Mouse (Mus musculus) midbrain, embryonic 14.5 days (tissue): ENCODE measurements around the gene Irak3. TPM values are rescaled to one million over a fixed set of nuclear protein-coding genes. Genes with fewer than 3 reads are reported as not detected.

Experiments
- ATAC-seq: fragments of 200-750 bp; cut with Nextera tagmentation; 2 replicates; pipeline ENCODE4 v1.8.0; 2017; ENCODE audit warnings: moderate number of reproducible peaks, moderate library complexity; ENCODE audit not compliant: low FRiP score, low TSS enrichment
- DNase-seq: peaks from one replicate; pipeline ENCODE4 v3.0.0-alpha.2; 2015
- H3K27ac ChIP-seq: fragments of 300-500 bp; sonication (generic); replicated peaks from 2 replicates; pipeline ENCODE4 v1.5.1; 2014; ENCODE audit warnings: mild to moderate bottlenecking, low read depth, low read length, moderate library complexity
- H3K27me3 ChIP-seq: fragments of 300-500 bp; sonication (generic); 2 replicates; pipeline ENCODE4 v1.6.1; 2014; ENCODE audit warnings: low read length, control low read depth, mixed read lengths; ENCODE audit not compliant: control insufficient read depth, insufficient read depth
- H3K36me3 ChIP-seq: fragments of 300-500 bp; sonication (generic); 2 replicates; pipeline ENCODE4 v1.6.1; 2014; ENCODE audit warnings: low read length, control low read depth; ENCODE audit not compliant: control insufficient read depth, insufficient read depth
- H3K4me1 ChIP-seq: fragments of 300-500 bp; sonication (generic); 2 replicates; pipeline ENCODE4 v1.6.1; 2014; ENCODE audit warnings: mild to moderate bottlenecking, antibody characterized with exemption, low read length, control low read depth; ENCODE audit not compliant: control insufficient read depth, insufficient read depth
- H3K4me2 ChIP-seq: fragments of 300-500 bp; sonication (generic); 2 replicates; pipeline ENCODE4 v1.6.1; 2014; ENCODE audit warnings: mild to moderate bottlenecking, low read length, moderate library complexity
- H3K4me3 ChIP-seq: fragments of 300-500 bp; sonication (generic); replicated peaks from 2 replicates; pipeline ENCODE4 v1.5.1; 2014; ENCODE audit warnings: low read depth, low read length
- H3K9ac ChIP-seq: fragments of 300-500 bp; sonication (generic); replicated peaks from 2 replicates; pipeline ENCODE4 v1.6.1; 2014; ENCODE audit warnings: mild to moderate bottlenecking, low read length, moderate library complexity
- H3K9me3 ChIP-seq: fragments of 300-500 bp; sonication (generic); 2 replicates; pipeline ENCODE4 v1.6.1; 2016; ENCODE audit warnings: low read length, control low read depth, mixed read lengths; ENCODE audit not compliant: control insufficient read depth
- WGBS: fragments of 180-500 bp; shearing (Covaris S2); extraction: QIAGEN DNeasy Blood & Tissue Kit; methylation state at CpG from one replicate; pipeline ENCODE4 v1.1.7; 2014; 5-methylcytosine and 5-hydroxymethylcytosine counted together
- polyA plus RNA-seq: library from polyadenylated mRNA; unstranded; fragments of >200 nt; fragmentation: Nextera tagmentation; extraction: Ambion mirVana; gene quantifications from 2 replicates; pipeline ENCODE4 v1.2.1, GENCODE M21; 2014

The Irak3 gene
- polyA plus RNA-seq, 1 experiment from 2014 or later, result 0.45 TPM

DNA sequence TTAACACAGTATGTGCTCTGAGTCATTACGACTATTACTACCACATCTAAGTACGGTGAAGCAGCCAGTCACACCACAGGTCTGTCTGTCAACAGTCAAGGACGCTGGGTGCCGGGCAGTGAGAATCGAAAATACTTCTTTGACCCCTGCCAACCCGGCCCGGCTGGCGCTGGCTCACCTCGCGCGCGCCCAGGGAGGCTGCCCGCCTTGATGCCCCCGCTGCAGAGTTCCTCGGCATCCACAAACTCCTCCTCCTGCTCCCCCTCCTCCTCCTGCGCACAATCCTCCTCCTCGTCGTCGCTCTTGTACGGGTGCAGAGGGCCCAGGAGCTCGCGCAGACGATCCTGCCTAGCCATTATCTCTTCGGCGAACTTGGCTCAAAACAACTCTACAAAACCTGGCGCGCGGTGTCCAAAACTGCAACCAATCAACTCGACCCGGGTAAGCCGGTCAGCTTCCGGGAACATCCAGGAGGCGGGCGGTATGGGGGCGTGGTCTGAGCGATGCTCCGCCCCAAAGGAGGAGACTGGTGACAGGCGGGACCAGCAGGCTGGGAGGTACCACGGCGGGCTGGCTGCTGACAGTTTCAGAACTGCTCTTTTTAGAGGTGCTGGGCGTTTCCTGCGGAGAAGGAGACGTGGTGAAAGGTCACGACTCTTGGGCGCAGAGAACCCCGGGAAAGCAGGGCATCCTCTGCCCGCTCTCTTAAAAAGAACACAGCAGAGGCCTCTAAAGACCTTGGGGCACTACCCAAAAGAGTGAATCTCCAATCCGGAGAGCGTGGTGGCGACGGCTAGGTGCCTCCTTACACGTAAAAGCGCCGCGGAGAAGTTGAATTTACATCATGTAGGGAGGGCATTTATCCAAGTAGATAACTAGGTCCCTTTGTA, 89.2 kb downstream of the Irak3 start, which contains the start of gene Helb:
Helb (minus strand) TSS at position 481 of the 890 bp plus-strand sequence.
- peak within 1 kb of the TSS; percentile 81 for H3K4me2 ChIP-seq
- 0 out of 2 replicates have a peak, but pooled peaks cover 3% of the 10 kb centered on the region for H3K4me1 ChIP-seq
- H3K27ac ChIP-seq, result no peak within 1 kb of the TSS; the same call in 1 of the 2 replicates
- H3K27me3 ChIP-seq, result no peaks in the 10 kb centered on the region
- peak within 1 kb of the TSS; percentile 55 for H3K9ac ChIP-seq
- no peaks in the 10 kb centered on the region for H3K9me3 ChIP-seq
- no peaks in the 10 kb centered on the region for H3K36me3 ChIP-seq
- peak within 1 kb of the TSS; percentile 63 for H3K4me3 ChIP-seq
- peak; percentile 98 for ATAC-seq
- peak; percentile 96 for DNase-seq
- under 1% methylated on average over 55 of the region's 55 CpGs for WGBS

DNA sequence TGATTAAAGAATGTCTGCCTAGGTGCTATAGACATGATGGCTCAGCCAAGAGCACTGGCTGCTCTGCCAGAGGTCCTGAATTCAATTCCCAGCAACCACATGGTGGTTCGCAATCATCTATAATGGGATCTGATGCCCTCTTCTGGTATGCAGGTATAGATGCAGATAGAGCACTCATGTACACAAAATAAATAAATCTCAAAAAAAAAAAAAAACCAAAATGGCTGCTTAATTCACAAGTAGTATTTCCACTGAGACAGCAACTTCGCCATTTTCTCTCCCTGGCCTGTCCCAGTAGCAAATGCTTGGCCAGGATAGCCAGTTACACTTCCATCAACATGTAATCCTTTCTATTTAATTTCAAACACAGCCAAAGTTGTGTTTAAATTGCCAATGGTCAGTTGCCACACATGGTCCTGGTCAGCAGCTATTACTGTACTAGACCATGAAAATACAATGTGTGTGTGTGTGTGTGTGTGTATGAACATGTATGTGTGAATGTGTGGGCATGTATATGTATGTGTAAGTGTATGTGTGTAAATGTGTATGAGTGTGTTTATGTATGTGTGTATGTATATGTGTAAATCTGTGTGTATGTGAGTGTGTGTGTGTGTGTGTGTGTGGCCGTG, 90.1 kb downstream of the Irak3 start:
- 0 out of 2 replicates have a peak, but pooled peaks cover 3% of the 10 kb centered on the region for H3K4me1 ChIP-seq
- H3K4me3 ChIP-seq, result peak overlapping the region; percentile 63
- WGBS, result 80% methylated on average over 3 of the region's 3 CpGs
- ATAC-seq (no peak), DNase-seq (no peak)
- no peaks in the 10 kb centered on the region for H3K36me3 ChIP-seq
- no peak overlapping the region for H3K27ac ChIP-seq
- no peak overlapping the region for H3K9ac ChIP-seq
- H3K9me3 ChIP-seq, result no peaks in the 10 kb centered on the region
- peak overlapping the region; percentile 81 for H3K4me2 ChIP-seq
- H3K27me3 ChIP-seq, result no peaks in the 10 kb centered on the region

DNA sequence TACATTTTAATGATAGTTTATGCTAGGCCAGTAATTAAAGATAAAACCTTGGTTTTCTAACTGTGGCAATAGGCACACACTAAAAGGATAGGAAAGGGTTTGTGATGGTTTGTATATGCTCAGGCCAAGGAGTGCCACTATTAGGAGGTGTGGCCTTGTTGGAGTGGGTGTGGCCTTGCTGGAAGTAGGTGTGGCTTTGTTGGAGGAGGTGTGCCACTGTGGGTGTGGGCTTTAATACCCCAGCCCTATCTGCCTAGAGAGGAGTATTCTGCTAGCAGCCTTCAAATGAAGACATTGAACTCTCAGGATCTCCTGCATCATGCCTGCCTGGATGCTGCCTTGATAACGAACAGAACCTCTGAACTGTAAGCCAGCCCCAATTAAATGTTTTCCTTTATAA, 101.1 kb downstream of the Irak3 start:
- WGBS, result 97% methylated on average over 1 of the region's 1 CpGs
- no peak for DNase-seq

DNA sequence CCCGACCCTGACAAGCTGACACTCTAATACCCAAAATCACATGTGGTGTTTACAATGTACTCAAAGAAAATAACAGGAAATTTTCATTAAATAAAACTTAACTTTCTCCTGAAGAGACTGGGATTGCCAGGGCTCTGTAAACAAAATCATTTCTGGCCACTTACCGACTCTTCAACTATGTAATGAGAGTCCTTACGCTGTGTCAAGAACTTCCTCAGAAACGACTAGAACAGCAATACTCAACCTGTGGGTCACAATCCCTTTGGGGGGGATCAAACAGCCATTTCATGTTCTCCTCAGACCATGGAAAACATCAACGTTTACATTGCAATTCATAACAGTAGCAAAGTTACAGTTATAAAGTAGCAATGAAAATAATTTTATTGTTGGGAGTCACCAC, 104.4 kb downstream of the Irak3 start:
- H3K9me3 ChIP-seq, result no peaks in the 10 kb centered on the region
- H3K27ac ChIP-seq, result no peak overlapping the region
- WGBS, result 92% methylated on average over 5 of the region's 5 CpGs
- H3K27me3 ChIP-seq, result no peaks in the 10 kb centered on the region
- no peak overlapping the region for H3K9ac ChIP-seq
- ATAC-seq (no peak), DNase-seq (no peak)
- no peak overlapping the region for H3K4me3 ChIP-seq
- peaks cover 7% of the 10 kb centered on the region; the same call in 1 of the 2 replicates for H3K36me3 ChIP-seq
- H3K4me1 ChIP-seq, result no peaks in the 10 kb centered on the region
- H3K4me2 ChIP-seq, result no peak overlapping the region

More for the DNA sequence above, 101.1 kb downstream of the Irak3 start:
- Histone ChIP-seq H3K27ac (no peak overlapping the region), H3K4me2 (no peak overlapping the region), H3K9me3 (no peaks in the 10 kb centered on the region), H3K36me3 (0 out of 2 replicates have a peak, but pooled peaks cover 4% of the 10 kb centered on the region), H3K9ac (no peak overlapping the region), H3K4me1 (no peaks in the 10 kb centered on the region), H3K27me3 (no peaks in the 10 kb centered on the region), H3K4me3 (no peak overlapping the region)
- ATAC-seq, result no peak

DNA sequence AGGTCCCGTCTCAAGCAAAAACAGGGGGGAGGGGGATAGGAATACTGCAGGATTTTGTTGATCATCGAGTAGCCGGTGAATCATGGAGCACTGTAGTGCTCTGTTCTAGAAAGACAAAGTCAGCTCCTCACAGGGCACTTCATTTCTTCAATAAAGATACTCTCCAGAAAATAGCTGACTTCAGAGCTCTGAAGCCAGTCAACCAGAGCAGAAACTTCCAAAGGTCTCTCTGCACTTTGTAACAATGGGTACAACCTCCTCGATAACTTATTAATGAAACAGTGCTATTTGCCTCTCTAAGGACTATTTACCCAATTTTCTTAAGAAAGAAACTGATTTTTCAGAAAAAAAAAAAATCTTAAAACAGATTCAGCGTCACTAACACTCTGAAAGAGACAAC, 106.2 kb downstream of the Irak3 start:
- H3K27ac ChIP-seq, result no peak overlapping the region
- peaks cover 8% of the 10 kb centered on the region; the same call in 1 of the 2 replicates for H3K36me3 ChIP-seq
- no peaks in the 10 kb centered on the region for H3K27me3 ChIP-seq
- H3K9ac ChIP-seq, result no peak overlapping the region
- WGBS, result 97% methylated on average over 5 of the region's 5 CpGs
- no peak overlapping the region for H3K4me3 ChIP-seq
- H3K4me2 ChIP-seq, result no peak overlapping the region
- no peaks in the 10 kb centered on the region for H3K9me3 ChIP-seq
- ATAC-seq (no peak), DNase-seq (no peak)
- no peaks in the 10 kb centered on the region for H3K4me1 ChIP-seq

DNA sequence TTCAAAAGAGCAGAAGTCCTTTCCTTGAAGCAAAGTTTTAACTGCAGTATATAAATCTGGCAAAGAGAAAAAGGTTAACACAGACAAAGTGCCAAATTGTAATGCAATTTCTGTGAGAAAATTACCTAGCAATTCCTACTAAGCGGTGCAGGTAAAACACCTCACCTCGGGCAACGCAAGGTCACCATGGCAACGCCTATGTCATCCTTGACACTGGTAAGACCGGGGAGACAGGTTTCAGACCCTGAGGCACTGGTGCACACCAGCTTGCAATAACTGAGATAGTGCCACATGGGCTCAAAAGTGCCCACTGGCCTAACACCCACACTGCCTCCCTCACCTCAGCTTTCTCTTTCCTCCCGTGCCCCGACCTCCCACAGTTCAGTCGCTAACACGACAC, 106.8 kb downstream of the Irak3 start:
- H3K4me2 ChIP-seq, result no peak overlapping the region
- H3K36me3 ChIP-seq, result peaks cover 8% of the 10 kb centered on the region; the same call in 1 of the 2 replicates
- H3K27ac ChIP-seq, result no peak overlapping the region
- no peak for ATAC-seq
- no peak overlapping the region for H3K9ac ChIP-seq
- no peak overlapping the region for H3K4me3 ChIP-seq
- WGBS, result 96% methylated on average over 9 of the region's 9 CpGs
- H3K9me3 ChIP-seq, result no peaks in the 10 kb centered on the region
- no peaks in the 10 kb centered on the region for H3K4me1 ChIP-seq
- no peak for DNase-seq
- no peaks in the 10 kb centered on the region for H3K27me3 ChIP-seq

DNA sequence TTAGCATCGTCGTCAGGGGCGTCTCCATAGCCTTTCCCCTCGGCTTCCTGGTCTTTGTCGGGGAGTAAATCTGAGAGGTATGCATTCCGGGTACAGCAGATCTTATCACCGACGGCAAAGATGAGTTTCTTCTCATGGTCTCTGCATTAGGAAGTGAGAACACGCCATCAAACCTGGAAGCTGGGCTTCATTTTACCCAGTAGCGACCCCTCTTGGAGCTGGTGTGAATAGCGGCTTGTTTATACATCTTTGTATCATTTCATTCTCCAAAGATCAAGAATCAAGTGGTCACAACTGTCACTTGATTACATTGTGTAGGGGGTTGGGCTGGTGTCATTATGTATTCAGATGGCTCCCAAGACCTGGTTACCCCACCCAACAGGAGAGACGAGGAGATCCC, 109.4 kb downstream of the Irak3 start:
- Histone ChIP-seq H3K4me1 (no peaks in the 10 kb centered on the region), H3K4me2 (no peak overlapping the region), H3K36me3 (peaks cover 13% of the 10 kb centered on the region; the same call in 1 of the 2 replicates), H3K27me3 (no peaks in the 10 kb centered on the region), H3K4me3 (no peak overlapping the region), H3K9me3 (no peaks in the 10 kb centered on the region), H3K27ac (no peak overlapping the region), H3K9ac (no peak overlapping the region)
- WGBS, result 91% methylated on average over 12 of the region's 12 CpGs
- DNase-seq (no peak), ATAC-seq (no peak)
